Mouse (Mus musculus) bone marrow, adult 2 months (tissue): ENCODE data around the gene Zfp518b. TPM values are rescaled to one million over a fixed set of nuclear protein-coding genes. Genes with fewer than 3 reads are reported as not detected.

Experiments used
- H3K27ac ChIP-seq: fragments of 200-500 bp; 2 replicates; pipeline ENCODE4 v1.5.1; 2012; ENCODE audit warnings: low read depth, mild to moderate bottlenecking, control low read depth, inconsistent platforms, low read length; ENCODE audit not compliant: control insufficient read depth, poor library complexity, insufficient read depth
- H3K4me1 ChIP-seq: fragments of 200-500 bp; 2 replicates; pipeline ENCODE4 v1.6.1; 2011; ENCODE audit warnings: low read length; ENCODE audit not compliant: control insufficient read depth, insufficient read depth
- H3K4me3 ChIP-seq: fragments of 200-500 bp; replicated peaks from 2 replicates; pipeline ENCODE3; 2011; ENCODE audit warnings: mild to moderate bottlenecking, low read depth, low read length, control low read depth; ENCODE audit not compliant: control insufficient read depth
- CTCF ChIP-seq: fragments of 200-500 bp; IDR thresholded peaks from 2 replicates; pipeline ENCODE4 v1.5.1; 2011; ENCODE audit warnings: low read length, control low read depth; ENCODE audit not compliant: control insufficient read depth, insufficient read depth
- POLR2A ChIP-seq: fragments of 200-500 bp; IDR thresholded peaks from 2 replicates; pipeline ENCODE4 v1.6.1; 2011; ENCODE audit warnings: low read depth, mild to moderate bottlenecking, control low read depth, low read length, borderline replicate concordance; ENCODE audit not compliant: control insufficient read depth
- WGBS: fragments of 180-500 bp; shearing (Covaris S2); methylation state at CpG from one replicate; pipeline ENCODE4 v1.1.7; 2018; 5-methylcytosine and 5-hydroxymethylcytosine counted together
- polyA plus RNA-seq: library from polyadenylated mRNA; stranded (reverse); fragments of >200 nt; gene quantifications from 2 replicates; pipeline ENCODE4 v1.2.4, GENCODE M21; 2011; ENCODE audit warnings: low replicate concordance; ENCODE audit not compliant: missing spikeins, insufficient read depth, insufficient read length

The Zfp518b gene
- polyA plus RNA-seq, 1 experiment = 2.5 TPM

DNA sequence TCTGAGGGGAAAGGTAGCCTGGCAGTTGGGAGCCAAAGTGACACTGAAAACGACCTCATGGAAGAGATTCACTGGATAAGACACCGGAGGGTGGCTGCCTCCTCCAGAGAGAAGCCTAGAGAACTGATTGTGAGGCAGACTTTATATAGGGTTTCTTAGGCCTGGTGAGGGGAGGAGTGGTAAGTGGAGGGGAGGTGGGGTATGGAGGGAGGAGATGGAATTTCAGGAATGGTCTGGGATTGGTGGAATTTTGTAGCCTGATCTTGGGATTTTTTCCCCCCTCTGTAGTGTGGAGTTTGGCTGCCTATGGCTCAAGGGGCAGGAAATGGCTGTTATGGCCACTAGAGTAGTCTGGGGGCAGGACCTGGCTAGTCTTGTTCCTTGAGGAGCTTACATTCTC, 56.6 kb downstream of the Zfp518b start:
- TF ChIP-seq CTCF (no peak), POLR2A (no peak)
- Histone ChIP-seq H3K27ac (no peak overlapping the region), H3K4me1 (no peaks in the 10 kb centered on the region; the same call in 1 of the 2 replicates), H3K4me3 (no peak overlapping the region)
- 47% methylated on average over 2 of the region's 2 CpGs for WGBS

DNA sequence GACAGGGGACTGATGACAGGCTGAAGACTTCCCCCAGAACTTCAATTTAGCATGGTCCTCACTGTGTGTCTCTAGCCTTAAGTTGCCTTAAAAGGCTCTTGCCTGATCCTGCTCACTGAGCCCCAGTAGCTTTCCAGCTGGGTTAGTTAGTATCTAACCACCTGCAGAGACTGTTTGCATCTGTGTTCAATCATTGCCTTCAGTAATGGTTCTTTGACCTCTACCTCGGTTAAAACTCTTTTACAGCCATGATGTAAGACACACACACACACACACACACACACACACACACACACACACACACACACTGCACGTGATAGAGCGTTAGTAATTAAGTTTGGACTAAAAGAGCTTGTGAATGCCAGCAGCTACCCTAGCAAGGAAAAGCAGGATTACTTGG, 57.7 kb downstream of the Zfp518b start:
- no peak for TF ChIP-seq CTCF
- no peak for TF ChIP-seq POLR2A
- H3K27ac ChIP-seq = no peak overlapping the region
- WGBS = 61% methylated on average over 3 of the region's 3 CpGs
- no peak overlapping the region for H3K4me3 ChIP-seq
- H3K4me1 ChIP-seq = no peaks in the 10 kb centered on the region; the same call in 1 of the 2 replicates

DNA sequence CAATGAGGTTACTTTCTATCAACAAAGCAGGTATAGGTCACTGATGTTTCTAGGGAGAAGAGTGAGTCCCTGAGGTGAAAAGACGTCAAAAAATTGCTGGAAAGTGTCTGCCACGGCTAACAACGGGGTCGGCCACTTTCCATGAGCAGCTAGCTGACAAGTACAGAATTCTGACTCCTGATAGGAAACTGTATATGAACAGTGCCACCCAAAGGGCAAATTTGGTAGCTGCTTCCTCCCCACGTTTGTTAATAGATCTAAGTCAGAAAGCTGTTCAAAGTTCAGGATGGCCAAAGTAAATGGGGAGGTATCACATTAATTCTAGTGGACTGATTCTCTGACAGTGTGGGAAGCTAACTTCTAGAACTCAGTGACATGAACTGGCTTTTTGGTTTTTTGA, 63.8 kb downstream of the Zfp518b start:
- Histone ChIP-seq H3K27ac (no peak overlapping the region), H3K4me1 (no peaks in the 10 kb centered on the region), H3K4me3 (no peak overlapping the region)
- no peak for TF ChIP-seq CTCF
- no peak for TF ChIP-seq POLR2A
- WGBS = 5% methylated on average over 5 of the region's 5 CpGs

DNA sequence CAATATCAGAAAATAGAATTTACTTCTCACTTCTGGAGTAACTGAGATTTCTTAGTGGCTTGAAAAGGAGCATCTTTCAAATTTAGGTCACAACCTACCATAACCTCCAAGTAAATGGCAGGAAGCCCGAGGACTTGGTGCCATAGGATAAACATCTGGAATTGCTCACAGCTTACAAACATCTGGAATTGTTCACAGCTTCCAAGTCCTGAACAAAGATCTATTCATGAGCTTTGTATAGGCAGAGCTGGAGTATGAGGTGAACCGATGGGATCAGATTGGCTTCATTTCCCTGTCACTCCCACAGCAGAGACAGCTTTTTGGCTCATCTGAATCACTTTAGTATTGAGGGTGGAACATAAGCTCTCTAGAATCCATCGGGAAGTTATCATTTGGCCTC, 65.7 kb downstream of the Zfp518b start:
- TF ChIP-seq POLR2A (no peak), CTCF (no peak)
- 74% methylated on average over 3 of the region's 3 CpGs for WGBS
- Histone ChIP-seq H3K27ac (no peak overlapping the region), H3K4me1 (no peaks in the 10 kb centered on the region), H3K4me3 (no peak overlapping the region)

Other genes starting within 250 kb of the Zfp518b start
- 3.0 and 11.1 TPM in 2 replicates for gene Slc2a9, start 181.7 kb downstream of the Zfp518b start, polyA plus RNA-seq
- gene Wdr1, start 121.6 kb downstream of the Zfp518b start, polyA plus RNA-seq = 57.3 and 107 TPM in 2 replicates
- gene Clnk, start 192.0 kb upstream of the Zfp518b start, polyA plus RNA-seq = not detected in 2 replicates